Mouse (Mus musculus): ENCODE measurements around the gene Apbb2.

DNA sequence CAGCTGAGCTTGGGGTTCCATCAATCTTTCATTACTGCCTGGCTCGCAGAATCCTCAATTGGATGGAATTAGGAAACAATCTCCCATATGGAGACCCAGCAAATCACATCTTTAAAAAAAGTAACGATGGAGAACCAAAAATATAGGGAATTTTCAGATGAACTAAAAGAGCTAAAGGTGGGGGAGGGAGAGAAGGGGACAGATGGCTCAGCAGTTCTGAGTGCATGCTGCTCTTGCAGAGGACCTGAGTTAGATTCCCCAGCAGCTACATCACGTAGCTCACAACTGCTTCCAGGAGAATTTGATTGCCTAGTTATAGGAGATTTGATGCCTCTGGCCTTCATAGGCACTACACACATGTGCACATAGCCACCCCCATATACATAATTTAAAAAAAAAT, 263.4 kb downstream of the Apbb2 start:
- TF ChIP-seq CTCF (IDR thresholded peaks at IDR 0.05; ENCODE audit: borderline replicate concordance, insufficient read depth, low read depth, low read length) (no peak), POLR2A (IDR thresholded peaks at IDR 0.05; ENCODE audit: borderline replicate concordance, insufficient read depth, low read length) (no peak)
